ENCODE assay signal across 22 mouse cellular contexts in the genomic region with DNA sequence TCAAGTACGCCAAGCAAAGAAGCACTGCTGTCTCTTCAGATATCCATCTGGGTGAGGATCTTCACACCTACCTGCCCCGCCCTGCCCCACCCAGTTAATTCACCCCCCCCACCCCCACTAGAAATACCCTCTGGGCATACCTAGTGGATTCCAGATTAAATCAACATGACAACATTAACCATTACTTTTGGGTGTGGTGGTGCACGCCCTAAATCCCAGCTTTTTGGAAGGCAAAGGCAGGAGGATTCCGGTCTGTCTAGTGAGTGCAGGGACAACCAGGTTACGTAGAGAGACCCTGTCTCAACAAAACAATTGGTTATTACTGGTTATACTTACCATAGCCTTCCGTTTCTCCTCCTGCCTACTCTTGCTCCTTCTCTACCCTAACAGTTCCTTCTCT. TPM values are rescaled to one million over a fixed set of nuclear protein-coding genes. Genes with fewer than 3 reads are reported as not detected.
DNase-seq lines count a peak whose midpoint lies in the region; TF ChIP-seq lines count a peak whose summit lies in the region.
"Had no signal": no experiment of that assay in that cellular context is flagged by ENCODE, and none has a peak within 500 bp of the region (broad histone marks: within the 10 kb centered on the region; RNA-seq: fewer than 3 reads in every experiment).

No protein-coding gene starts in this region.

- H3K4me1 ChIP-seq in ES-E14 (ENCODE audit: control insufficient read depth in 2 of 2, insufficient read depth in 2 of 2, low read length in 2 of 2, poor library complexity in 1 of 2): peaks cover 0 to 7% of the 10 kb centered on the region in 2 experiments; a peak in 2 of 4 replicates
- H3K4me1 ChIP-seq: embryonic facial prominence, embryonic 13.5 days; embryonic facial prominence, embryonic 15.5 days; forebrain, embryonic 10.5 days; forebrain, embryonic 12.5 days had no signal

- no peaks in the 10 kb centered on the region for H3K9me3 ChIP-seq in ES-E14 (ENCODE audit: control insufficient read depth, insufficient read depth, low read depth, low read length)
- H3K9me3 ChIP-seq: embryonic facial prominence, embryonic 13.5 days; embryonic facial prominence, embryonic 15.5 days; forebrain, embryonic 10.5 days; forebrain, embryonic 12.5 days; G1E had no signal

- in situ Hi-C loops in ES-E14 (cut with MboI; ENCODE audit: low sequenced_read_pairs in 2 of 2, unreplicated experiment in 2 of 2): no loop called here

- no peaks in the 10 kb centered on the region for H3K36me3 ChIP-seq in ES-E14 (ENCODE audit: control insufficient read depth, insufficient read depth, low read length, poor library complexity, severe bottlenecking)
- H3K36me3 ChIP-seq: embryonic facial prominence, embryonic 13.5 days; embryonic facial prominence, embryonic 15.5 days; forebrain, embryonic 10.5 days; forebrain, embryonic 12.5 days; G1E had no signal

- no peak overlapping the region for H3K4me3 ChIP-seq in ES-E14 (ENCODE audit: insufficient read depth in 1 of 2, low read depth in 1 of 2, low read length in 2 of 2, poor library complexity in 1 of 2, severe bottlenecking in 1 of 2)
- H3K4me3 ChIP-seq: embryonic facial prominence, embryonic 13.5 days; embryonic facial prominence, embryonic 15.5 days; erythroblast, embryonic 14.5 days; forebrain, embryonic 10.5 days; forebrain, embryonic 12.5 days had no signal

- H3K9ac ChIP-seq in ES-E14 (ENCODE audit: insufficient read depth, low read depth, low read length, poor library complexity, severe bottlenecking): no peak overlapping the region
- H3K9ac ChIP-seq: embryonic facial prominence, embryonic 13.5 days; embryonic facial prominence, embryonic 15.5 days; forebrain, embryonic 12.5 days had no signal

- no peak overlapping the region for H3K27ac ChIP-seq in ES-E14 (ENCODE audit: insufficient read depth, low read depth, low read length, poor library complexity, severe bottlenecking)
- H3K27ac ChIP-seq: embryonic facial prominence, embryonic 13.5 days; embryonic facial prominence, embryonic 15.5 days; forebrain, embryonic 10.5 days; forebrain, embryonic 12.5 days had no signal

- DNase-seq in heart, adult 11 months: peak; percentile 48
- DNase-seq in heart, adult 18-20 months: no peak
- peak; percentile 61 for DNase-seq in ES-E14 (ENCODE audit: low read depth, low spot score)
- peak; percentile 93 for DNase-seq in ZHBTc4 (ENCODE audit: low read depth, low spot score)
- no peak for DNase-seq in left cerebral cortex, adult 8-10 months (ENCODE audit: low spot score in 2 of 2)
- DNase-seq in urinary bladder, postnatal 36 days (ENCODE audit: low spot score in 2 of 2): no peak
- DNase-seq: adrenal gland, adult 8-10 months; adrenal gland, postnatal 14 days; adrenal gland, postnatal 36 days; B cell, adult 2 months; cerebellum, adult 11-12 months; cerebellum, adult 2 months; cerebellum, adult 9-10 months; cerebellum, postnatal 10 days; cerebellum, postnatal 25 days; embryo, embryonic 11 days had no signal

TF ChIP-seq in ES-E14, 5 proteins besides CTCF, POLR2A, EP300 and RAD21:
- no peak for TF ChIP-seq ZC3H11A (IDR thresholded peaks at IDR 0.05; ENCODE audit: borderline replicate concordance, low read depth, low read length)
- no peak for TF ChIP-seq ZNF384 (IDR thresholded peaks at IDR 0.05; ENCODE audit: low read depth, low read length)
- no peak for TF ChIP-seq CHD2 (IDR thresholded peaks at IDR 0.05; ENCODE audit: low read depth, low read length)
- TF ChIP-seq HCFC1 (IDR thresholded peaks at IDR 0.05; ENCODE audit: borderline replicate concordance, insufficient read depth, low read length): no peak
- TF ChIP-seq MAFK (IDR thresholded peaks at IDR 0.05; ENCODE audit: insufficient read depth, low read depth, low read length): no peak

RNA-seq across cellular contexts. Expression of a gene that starts 12.7 kb away (rescaled TPM):
- total RNA-seq in heart, adult 18-20 months (2021): under 1 TPM in 1 of 2 experiments, not detected in 1; 0.90 TPM
- 2.4 and 4.1 TPM in 2 replicates for total RNA-seq in ES-E14 (2012; rRNA removed)
- not detected for total RNA-seq in left cerebral cortex, adult 8-10 months (2022)

RNA-seq across cellular contexts. Expression of a gene that starts 58.5 kb away (rescaled TPM):
- 10 to 100 TPM; 91.1 to 95.7 TPM for total RNA-seq in heart, adult 18-20 months (2021)
- total RNA-seq in ES-E14 (2012; rRNA removed): 57.0 and 63.8 TPM in 2 replicates
- 100 to 1,000 TPM; 132 to 143 (median 142) TPM for total RNA-seq in left cerebral cortex, adult 8-10 months (2022)

Comparison
In these comparisons a context has a peak if more than half of its experiments do, and no peak if none do; other contexts are left out.
1. DNase-seq: peak in heart, adult 11 months (single experiment), ES-E14 (single experiment) and ZHBTc4 (single experiment); none in heart, adult 18-20 months (0 of 2), left cerebral cortex, adult 8-10 months (0 of 2) and urinary bladder, postnatal 36 days (0 of 2).